Mouse (Mus musculus) embryonic facial prominence, embryonic 11.5 days (tissue): Measurements from ENCODE around the gene Larp1. TPM values are rescaled to one million over a fixed set of nuclear protein-coding genes. Genes with fewer than 3 reads are reported as not detected.

ENCODE experiments used
- ATAC-seq: fragments of 200-750 bp; cut with Nextera tagmentation; replicated peaks from 2 replicates; pipeline ENCODE4 v1.8.0; 2017; ENCODE audit warnings: low read depth; ENCODE audit not compliant: insufficient number of reproducible peaks, low FRiP score, low TSS enrichment
- DNase-seq: peaks from one replicate; pipeline ENCODE4 v3.0.0-alpha.2; 2015; ENCODE audit warnings: low spot score
- H3K27ac ChIP-seq: fragments of 300-500 bp; sonication (generic); replicated peaks from 2 replicates; pipeline ENCODE4 v1.5.1; 2014; ENCODE audit warnings: mild to moderate bottlenecking, low read depth, low read length, control low read depth
- H3K27me3 ChIP-seq: fragments of 300-500 bp; sonication (generic); 2 replicates; pipeline ENCODE4 v1.6.1; 2014; ENCODE audit warnings: mild to moderate bottlenecking, low read length, moderate library complexity, mixed read lengths; ENCODE audit not compliant: control insufficient read depth, insufficient read depth
- H3K36me3 ChIP-seq: fragments of 300-500 bp; sonication (generic); replicated peaks from 2 replicates; pipeline ENCODE4 v1.6.1; 2014; ENCODE audit warnings: low read depth, mild to moderate bottlenecking, low read length, moderate library complexity, mixed read lengths; ENCODE audit not compliant: control insufficient read depth, insufficient read depth
- H3K4me1 ChIP-seq: fragments of 300-500 bp; sonication (generic); 2 replicates; pipeline ENCODE4 v1.6.1; 2014; ENCODE audit warnings: low read length, mixed read lengths; ENCODE audit not compliant: control insufficient read depth, insufficient read depth
- H3K4me2 ChIP-seq: fragments of 300-500 bp; sonication (generic); 2 replicates; pipeline ENCODE4 v1.6.1; 2014; ENCODE audit warnings: low read depth, mild to moderate bottlenecking, control low read depth, low read length, moderate library complexity
- H3K4me3 ChIP-seq: fragments of 300-500 bp; sonication (generic); 2 replicates; pipeline ENCODE4 v1.5.1; 2014; ENCODE audit warnings: low read depth, low read length, control low read depth
- H3K9ac ChIP-seq: fragments of 300-500 bp; sonication (generic); replicated peaks from 2 replicates; pipeline ENCODE4 v1.6.1; 2014; ENCODE audit warnings: mild to moderate bottlenecking, control low read depth, low read length
- H3K9me3 ChIP-seq: fragments of 300-500 bp; sonication (generic); replicated peaks from 2 replicates; pipeline ENCODE4 v1.6.1; 2016; ENCODE audit warnings: mild to moderate bottlenecking, low read length, inconsistent platforms, mixed read lengths; ENCODE audit not compliant: control insufficient read depth
- WGBS: fragments of 180-500 bp; shearing (Covaris S2); extraction: QIAGEN DNeasy Blood & Tissue Kit; methylation state at CpG from one replicate; pipeline ENCODE4 v1.1.7; 2014; 5-methylcytosine and 5-hydroxymethylcytosine counted together
- polyA plus RNA-seq: library from polyadenylated mRNA; unstranded; fragments of >200 nt; fragmentation: Nextera tagmentation; extraction: Ambion mirVana; gene quantifications from 2 replicates; pipeline ENCODE4 v1.2.1, GENCODE M21; 2014

Gene Larp1
- polyA plus RNA-seq, 1 experiment from 2014 or later = 15.2 TPM

- ATAC-seq = no peak
- no peaks in the 10 kb centered on the region for H3K4me1 ChIP-seq
- 66% methylated on average over 3 of the region's 3 CpGs for WGBS
- H3K27ac ChIP-seq = no peak overlapping the region
- H3K4me3 ChIP-seq = no peak overlapping the region
- H3K9me3 ChIP-seq = no peaks in the 10 kb centered on the region
- no peak for DNase-seq
- no peak overlapping the region for H3K4me2 ChIP-seq
- H3K27me3 ChIP-seq = no peaks in the 10 kb centered on the region
- H3K9ac ChIP-seq = no peak overlapping the region
- no peaks in the 10 kb centered on the region for H3K36me3 ChIP-seq
Observed at GRCm38 (mm10) chr11:57984343-57984666, 24.6 kb upstream of the Larp1 start.

- Histone ChIP-seq H3K27me3 (no peaks in the 10 kb centered on the region), H3K9me3 (no peaks in the 10 kb centered on the region), H3K4me2 (no peak overlapping the region), H3K36me3 (no peaks in the 10 kb centered on the region), H3K4me3 (no peak overlapping the region), H3K27ac (no peak overlapping the region), H3K9ac (no peak overlapping the region), H3K4me1 (no peaks in the 10 kb centered on the region)
- DNase-seq (no peak), ATAC-seq (no peak)
- 92% methylated on average over 2 of the region's 3 CpGs for WGBS
Observed at GRCm38 (mm10) chr11:57985485-57985884, 23.4 kb upstream of the Larp1 start.

- ATAC-seq (no peak), DNase-seq (no peak)
- H3K9me3 ChIP-seq = no peaks in the 10 kb centered on the region
- no peak overlapping the region for H3K4me3 ChIP-seq
- no peak overlapping the region for H3K27ac ChIP-seq
- H3K27me3 ChIP-seq = no peaks in the 10 kb centered on the region
- no peak overlapping the region for H3K9ac ChIP-seq
- H3K4me1 ChIP-seq = no peaks in the 10 kb centered on the region
- H3K4me2 ChIP-seq = no peak overlapping the region
- 87% methylated on average over 6 of the region's 6 CpGs for WGBS
- H3K36me3 ChIP-seq = no peaks in the 10 kb centered on the region
Observed at GRCm38 (mm10) chr11:57986053-57986452, 22.8 kb upstream of the Larp1 start.

- H3K4me2 ChIP-seq = no peak overlapping the region
- H3K27ac ChIP-seq = no peak overlapping the region
- 93% methylated on average over 6 of the region's 6 CpGs for WGBS
- no peaks in the 10 kb centered on the region for H3K27me3 ChIP-seq
- no peak overlapping the region for H3K9ac ChIP-seq
- no peak overlapping the region for H3K4me3 ChIP-seq
- H3K36me3 ChIP-seq = no peaks in the 10 kb centered on the region
- ATAC-seq = no peak
- H3K9me3 ChIP-seq = no peaks in the 10 kb centered on the region
- DNase-seq = no peak
- H3K4me1 ChIP-seq = no peaks in the 10 kb centered on the region
Observed at GRCm38 (mm10) chr11:57986456-57986855, 22.4 kb upstream of the Larp1 start.

- no peak overlapping the region for H3K4me3 ChIP-seq
- H3K27me3 ChIP-seq = no peaks in the 10 kb centered on the region
- 87% methylated on average over 7 of the region's 7 CpGs for WGBS
- H3K4me1 ChIP-seq = no peaks in the 10 kb centered on the region
- H3K4me2 ChIP-seq = no peak overlapping the region
- no peak overlapping the region for H3K27ac ChIP-seq
- H3K9ac ChIP-seq = no peak overlapping the region
- DNase-seq = no peak
- no peak for ATAC-seq
- no peaks in the 10 kb centered on the region for H3K9me3 ChIP-seq
- no peaks in the 10 kb centered on the region for H3K36me3 ChIP-seq
Observed at GRCm38 (mm10) chr11:57986861-57987260, 22.0 kb upstream of the Larp1 start.

- DNase-seq = no peak
- H3K27me3 ChIP-seq = no peaks in the 10 kb centered on the region
- no peak for ATAC-seq
- no peak overlapping the region for H3K27ac ChIP-seq
- no peaks in the 10 kb centered on the region for H3K4me1 ChIP-seq
- H3K4me3 ChIP-seq = no peak overlapping the region
- no peak overlapping the region for H3K9ac ChIP-seq
- H3K36me3 ChIP-seq = no peaks in the 10 kb centered on the region
- 81% methylated on average over 7 of the region's 7 CpGs for WGBS
- H3K4me2 ChIP-seq = no peak overlapping the region
- H3K9me3 ChIP-seq = no peaks in the 10 kb centered on the region
Observed at GRCm38 (mm10) chr11:57998168-57998567, 10.7 kb upstream of the Larp1 start.

- DNase-seq = peak; percentile 17
- Histone ChIP-seq H3K4me1 (no peaks in the 10 kb centered on the region), H3K27ac (no peak overlapping the region), H3K4me2 (no peak overlapping the region), H3K4me3 (no peak overlapping the region), H3K27me3 (no peaks in the 10 kb centered on the region), H3K9ac (no peak overlapping the region), H3K36me3 (no peaks in the 10 kb centered on the region), H3K9me3 (no peaks in the 10 kb centered on the region)
- ATAC-seq = no peak; the same call in 1 of the 2 replicates
- 14% methylated on average over 1 of the region's 1 CpGs for WGBS
Observed at GRCm38 (mm10) chr11:57998872-57999271, 10.0 kb upstream of the Larp1 start.

GRCm38 (mm10) chr11:58003126-58003525 lies 5.7 kb upstream of the Larp1 start:
- H3K4me1 ChIP-seq = no peaks in the 10 kb centered on the region
- no peak for DNase-seq
- 83% methylated on average over 8 of the region's 8 CpGs for WGBS
- H3K27ac ChIP-seq = no peak overlapping the region
- no peaks in the 10 kb centered on the region for H3K36me3 ChIP-seq
- no peak overlapping the region for H3K9ac ChIP-seq
- no peak overlapping the region for H3K4me3 ChIP-seq
- H3K9me3 ChIP-seq = no peaks in the 10 kb centered on the region
- ATAC-seq = no peak
- H3K4me2 ChIP-seq = no peak overlapping the region
- no peaks in the 10 kb centered on the region for H3K27me3 ChIP-seq
